Mouse (Mus musculus): Measurements from ENCODE around the gene Sertad4.

Gene Sertad4

DNA sequence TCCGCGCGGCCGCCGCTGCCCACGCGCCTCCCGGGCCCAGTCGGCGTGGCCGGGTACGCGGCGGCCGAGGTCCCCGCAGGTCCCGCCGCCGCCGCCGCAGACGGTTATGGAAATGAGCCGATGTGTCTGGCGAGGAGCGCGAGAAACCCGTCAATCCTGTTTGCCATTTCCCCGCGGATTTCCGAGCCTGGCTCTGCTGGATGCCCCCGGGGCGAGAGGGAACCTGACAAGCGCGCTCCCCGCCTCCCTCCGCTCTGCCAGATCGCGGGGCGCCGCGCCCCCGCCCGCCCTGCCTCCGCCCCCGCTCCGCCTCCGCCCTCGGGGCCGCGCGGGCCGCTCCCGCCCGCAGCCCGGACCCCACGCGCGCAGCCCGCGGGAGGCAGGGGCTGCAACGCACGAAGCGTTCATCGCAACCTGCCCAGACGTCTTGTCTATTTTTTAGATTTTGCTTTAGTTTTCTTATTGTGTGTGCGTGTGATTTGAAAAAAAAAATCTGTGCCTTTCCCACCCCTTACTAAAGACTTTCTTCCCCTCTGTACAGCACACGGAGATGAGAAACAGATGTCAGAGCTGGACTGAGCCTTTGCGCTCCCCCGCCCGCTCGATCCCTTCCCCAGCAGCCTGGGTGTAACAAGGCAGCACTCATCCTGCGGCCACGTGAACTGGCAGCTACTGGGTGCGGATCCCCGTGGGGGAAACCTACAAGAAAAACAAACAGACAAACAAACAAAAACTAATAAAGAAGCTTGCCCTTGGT, at the start of gene Sertad4:
Sertad4 (minus strand) TSS at position 283 of the 757 bp plus-strand sequence.
- peak; percentile 98 for DNase-seq

- no peak for DNase-seq
Observed at GRCm38 (mm10) chr1:192901516-192901915, 46.0 kb upstream of the Sertad4 start.

- DNase-seq = peak; percentile 40
Observed at GRCm38 (mm10) chr1:192900913-192901312, 45.4 kb upstream of the Sertad4 start.

DNA sequence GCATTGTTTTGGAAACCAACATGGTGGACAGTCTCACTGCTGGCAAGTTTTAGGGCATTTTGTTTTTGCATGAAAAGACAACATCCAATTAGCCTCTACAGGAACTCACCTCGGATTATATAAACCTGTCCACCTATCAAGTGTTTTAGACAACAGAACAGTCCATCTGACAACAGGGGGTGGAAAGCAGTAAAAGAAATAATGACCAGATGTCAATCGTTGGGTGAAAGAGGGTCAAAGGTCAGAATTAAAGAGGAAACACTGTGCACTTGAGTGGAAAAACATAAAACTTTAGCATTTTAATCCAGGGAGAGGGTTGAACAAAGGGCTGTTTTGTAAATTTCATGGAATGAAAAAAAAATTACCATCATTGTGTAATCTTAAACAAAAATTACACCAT, 43.2 kb upstream of the Sertad4 start:
- DNase-seq = peak; percentile 35

DNA sequence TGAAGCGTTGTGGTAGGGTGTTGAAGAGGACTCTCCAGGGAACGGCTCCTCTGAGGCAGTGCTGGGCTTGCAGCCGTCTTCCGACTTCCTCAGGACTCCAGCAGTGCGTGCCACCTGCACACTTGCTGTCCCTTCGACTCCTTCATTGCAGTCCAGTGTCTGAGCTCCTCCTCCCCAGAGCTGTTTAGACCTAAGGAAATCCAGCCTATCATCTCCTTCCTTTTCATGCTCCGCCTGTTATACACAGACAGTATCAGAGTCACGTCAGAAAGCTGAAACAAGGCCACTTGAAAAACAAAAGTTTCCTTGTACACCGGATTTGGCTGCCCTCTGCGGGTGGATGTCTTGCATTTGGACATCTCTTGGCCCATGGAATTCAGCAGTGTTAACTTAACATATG, 41.7 kb upstream of the Sertad4 start:
- peak; percentile 91 for DNase-seq

GRCm38 (mm10) chr1:192896076-192896475, 40.5 kb upstream of the Sertad4 start:
- DNase-seq = peak; percentile 68

- DNase-seq = no peak
Observed at GRCm38 (mm10) chr1:192890716-192891115, 35.2 kb upstream of the Sertad4 start.

DNA sequence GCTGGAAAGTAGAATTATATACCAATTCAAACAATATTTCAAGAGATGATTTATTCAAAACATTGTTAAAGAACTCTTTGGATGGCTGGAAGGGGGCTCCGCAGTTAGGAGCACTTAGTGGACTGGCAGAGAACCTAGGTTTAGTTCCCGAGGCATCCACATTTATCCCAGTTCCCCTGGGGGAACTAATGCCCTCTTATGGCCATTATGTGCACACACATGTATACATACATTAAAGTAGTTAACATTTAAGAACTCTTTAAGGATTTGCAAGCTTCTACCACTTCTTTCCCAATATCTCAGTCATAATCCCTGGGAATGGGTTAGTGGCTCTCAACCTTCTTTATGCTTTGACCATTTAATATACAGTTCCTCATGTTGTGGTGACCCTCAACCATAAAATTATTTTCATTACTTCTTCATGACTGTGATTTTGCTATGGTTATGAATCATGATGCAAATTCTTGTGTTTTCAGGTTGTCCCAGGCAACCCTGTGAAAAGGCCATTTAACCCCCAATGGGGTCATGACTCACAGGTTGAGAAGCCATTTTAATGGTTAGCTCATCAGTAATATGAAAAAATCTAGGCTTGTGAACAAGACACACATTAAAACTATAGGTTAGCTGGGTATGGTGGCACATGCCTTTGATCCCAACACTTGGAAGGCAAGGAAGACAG, 27.2 kb upstream of the Sertad4 start:
- peak; percentile 15 for DNase-seq

- peak; percentile 51 for DNase-seq
Observed at GRCm38 (mm10) chr1:192880130-192880529, 24.6 kb upstream of the Sertad4 start.

DNA sequence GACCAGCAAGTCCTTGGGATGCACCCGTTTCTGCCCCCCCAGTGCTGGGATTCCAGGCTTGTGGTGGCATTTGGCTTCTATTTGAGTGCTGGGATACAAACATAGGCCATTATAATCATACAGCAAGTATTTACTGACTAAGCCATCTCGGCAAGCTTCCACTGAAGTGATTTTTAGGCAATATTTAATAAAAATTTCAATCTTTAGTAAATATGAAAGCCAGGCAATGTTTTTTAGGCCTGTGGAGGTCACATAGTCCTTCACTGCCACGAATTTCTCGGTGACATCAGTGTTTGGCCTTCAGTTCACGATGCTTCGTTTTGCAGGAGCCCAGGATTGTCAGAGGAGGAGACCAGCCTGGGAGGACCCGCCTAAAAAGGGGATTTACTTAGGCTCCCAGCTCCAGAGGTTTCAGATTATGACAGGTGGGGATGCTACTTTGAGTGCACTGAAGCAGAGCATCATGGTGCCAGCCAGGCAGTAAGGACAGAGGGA, 23.6 kb upstream of the Sertad4 start:
- DNase-seq = peak; percentile 55

GRCm38 (mm10) chr1:192872841-192873240, 17.3 kb upstream of the Sertad4 start:
- DNase-seq = peak; percentile 83

- peak; percentile 36 for DNase-seq
Observed at GRCm38 (mm10) chr1:192869761-192870160, 14.2 kb upstream of the Sertad4 start.

DNA sequence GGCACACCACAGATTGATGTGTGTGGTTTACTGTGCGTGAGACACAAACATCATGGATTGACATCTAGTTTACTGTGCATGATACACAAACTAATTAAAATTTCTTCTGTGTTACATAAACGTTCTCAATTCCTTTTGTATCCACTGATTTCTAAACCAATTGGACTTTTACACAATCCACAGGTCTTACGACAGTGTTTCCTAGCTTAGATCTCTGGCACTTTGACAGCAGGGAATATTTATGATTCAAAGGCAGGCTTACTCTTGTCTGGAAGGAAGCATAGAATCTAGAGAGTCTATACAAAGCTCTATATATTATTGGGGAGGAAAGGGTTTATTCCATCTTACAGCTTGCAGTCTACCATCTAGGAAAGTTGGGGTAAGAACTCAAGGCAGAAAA, 8.9 kb upstream of the Sertad4 start:
- DNase-seq = no peak

DNA sequence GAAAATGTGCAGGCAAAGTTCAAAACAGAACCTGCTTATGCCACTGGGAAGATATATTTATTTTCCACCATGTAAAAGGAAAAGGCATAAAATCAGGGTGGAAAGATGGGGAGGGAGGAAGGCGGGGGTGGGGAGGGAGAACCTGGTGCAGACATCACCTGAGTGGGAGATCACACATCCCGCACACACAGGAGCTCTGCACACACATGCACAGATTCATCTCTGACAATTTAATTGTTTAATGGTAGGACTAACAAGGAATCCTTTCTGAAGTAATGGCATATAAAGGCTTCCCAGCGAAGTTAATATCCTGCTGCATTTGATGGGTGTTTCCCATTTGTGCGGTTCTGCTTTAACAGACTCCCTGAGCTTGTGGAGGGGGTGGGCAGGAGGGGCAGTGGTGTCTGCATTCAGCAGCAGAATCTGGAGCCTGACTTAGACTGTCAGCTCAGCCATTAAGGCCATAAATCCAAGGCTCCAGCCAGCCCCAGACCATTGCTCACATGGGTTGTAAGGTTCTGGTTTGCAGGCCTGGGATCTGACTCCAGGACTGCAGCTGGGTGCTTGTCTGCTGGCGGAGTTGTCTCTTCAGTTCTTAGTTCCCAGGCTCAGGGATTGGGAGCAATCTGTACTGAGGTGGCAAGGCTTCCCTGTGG, 5.9 kb upstream of the Sertad4 start:
- peak; percentile 63 for DNase-seq

GRCm38 (mm10) chr1:192860273-192860672, 4.7 kb upstream of the Sertad4 start:
- DNase-seq = peak; percentile 41

- no peak for DNase-seq
Observed at GRCm38 (mm10) chr1:192857582-192857981, 2.0 kb upstream of the Sertad4 start.

- DNase-seq = no peak
Observed at GRCm38 (mm10) chr1:192856931-192857330, 1.4 kb upstream of the Sertad4 start.

DNA sequence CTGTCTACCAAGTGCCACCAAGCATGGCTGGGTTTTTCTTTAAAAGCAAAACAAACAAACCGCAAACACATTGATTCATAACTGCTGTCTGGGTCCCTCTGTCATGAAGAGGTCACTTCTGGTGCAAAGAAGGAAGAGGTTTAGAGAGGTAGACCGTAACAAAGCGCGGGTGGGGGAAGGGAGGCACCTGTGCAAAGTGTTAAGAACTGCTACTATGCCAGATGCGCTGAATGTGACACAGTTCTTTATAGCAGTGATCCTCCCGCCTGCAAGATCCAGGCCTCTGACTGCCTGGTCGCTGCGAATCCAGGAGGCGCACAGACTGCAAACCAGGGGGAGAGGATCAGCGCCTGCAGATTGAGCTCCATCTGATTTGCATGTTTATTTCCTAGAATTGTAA, 855 bp upstream of the Sertad4 start:
- DNase-seq = no peak

DNA sequence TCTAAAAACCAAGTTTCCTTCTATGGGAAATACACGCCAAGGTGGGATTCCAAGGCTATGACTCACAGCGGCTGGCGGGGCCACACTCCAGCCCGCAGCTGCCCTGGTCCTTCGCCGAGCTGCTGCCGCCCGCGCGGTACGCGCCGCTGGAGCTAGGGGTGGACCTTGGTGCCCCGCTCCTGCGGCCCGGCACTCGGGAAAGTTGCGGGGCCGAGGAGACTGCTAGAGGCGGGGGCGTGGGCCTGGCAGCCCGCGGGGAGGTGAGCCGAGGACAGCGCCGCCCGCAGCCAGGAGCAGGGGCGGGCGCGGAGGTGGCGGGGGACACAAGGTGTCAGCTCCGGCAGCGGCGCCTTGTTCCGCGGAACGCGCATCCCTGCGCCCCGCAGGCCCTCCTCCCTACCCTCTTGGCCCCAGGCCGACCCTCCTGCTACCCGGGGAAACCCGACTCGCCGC, 711 bp downstream of the Sertad4 start:
- DNase-seq = peak; percentile 96

GRCm38 (mm10) chr1:192853988-192854818, 1.4 kb downstream of the Sertad4 start:
- peak; percentile 91 for DNase-seq

GRCm38 (mm10) chr1:192853429-192853828, 2.1 kb downstream of the Sertad4 start:
- DNase-seq = no peak

DNA sequence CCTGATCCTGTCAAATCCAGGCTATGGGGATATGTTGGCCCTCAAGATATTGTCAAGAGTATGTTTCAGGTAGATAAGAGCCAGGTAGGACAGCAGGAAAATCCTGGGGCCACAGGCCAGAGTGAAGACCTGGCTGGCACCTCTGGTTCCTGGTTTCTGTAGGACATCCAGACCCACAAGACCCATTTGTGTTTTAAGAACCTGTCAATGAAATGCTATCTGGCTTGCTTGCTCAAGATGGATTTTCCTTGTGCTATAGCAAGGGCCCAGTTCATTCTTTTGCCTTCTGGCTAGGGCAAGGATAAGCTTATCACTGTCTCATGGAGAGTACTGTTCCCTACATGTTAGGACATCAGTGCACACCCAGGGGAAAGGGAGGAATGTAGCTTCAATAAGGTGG, 3.5 kb downstream of the Sertad4 start:
- no peak for DNase-seq

DNA sequence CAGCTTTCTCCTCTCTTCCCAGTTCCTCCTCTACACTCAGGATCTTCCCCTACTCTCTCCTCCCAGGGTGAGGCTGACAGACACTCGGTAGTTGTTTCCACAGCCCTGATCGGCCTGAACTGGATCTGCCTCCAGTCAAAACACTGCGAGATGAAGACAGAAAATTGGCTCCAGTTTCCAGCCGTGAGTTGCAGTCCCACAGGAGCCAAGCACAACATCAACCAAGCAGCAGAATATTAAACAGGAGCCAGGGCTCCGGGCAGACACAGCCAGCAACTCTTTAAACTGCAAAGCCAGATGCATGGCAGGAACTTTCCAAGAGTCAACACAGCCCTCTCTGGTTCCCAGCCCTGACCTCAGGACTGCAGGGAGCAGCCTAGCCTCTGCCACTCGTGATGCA, 3.9 kb downstream of the Sertad4 start:
- DNase-seq = peak; percentile 99
